Mouse (Mus musculus) hindbrain, postnatal 0 days (tissue): ENCODE results near the gene Igf1r. TPM values are rescaled to one million over a fixed set of nuclear protein-coding genes. Genes with fewer than 3 reads are reported as not detected.

ENCODE experiments used
- ATAC-seq: fragments of 200-750 bp; cut with Nextera tagmentation; 2 replicates; pipeline ENCODE4 v1.8.0; 2017; ENCODE audit warnings: mild to moderate bottlenecking, moderate TSS enrichment, moderate library complexity
- DNase-seq: peaks from one replicate; pipeline ENCODE4 v3.0.0-alpha.2; 2015; ENCODE audit warnings: low spot score
- H3K27ac ChIP-seq: fragments of 300-500 bp; sonication (generic); 2 replicates; pipeline ENCODE4 v1.5.1; 2014; ENCODE audit warnings: mild to moderate bottlenecking
- H3K27me3 ChIP-seq: fragments of 300-500 bp; sonication (generic); 2 replicates; pipeline ENCODE4 v1.6.1; 2014; ENCODE audit warnings: low read length, mixed read lengths; ENCODE audit not compliant: insufficient read depth
- H3K36me3 ChIP-seq: fragments of 300-500 bp; sonication (generic); 2 replicates; pipeline ENCODE4 v1.6.1; 2014; ENCODE audit warnings: low read length, mixed read lengths; ENCODE audit not compliant: insufficient read depth
- H3K4me1 ChIP-seq: fragments of 300-500 bp; sonication (generic); 2 replicates; pipeline ENCODE4 v1.6.1; 2014; ENCODE audit warnings: antibody characterized with exemption, low read length, mixed read lengths; ENCODE audit not compliant: insufficient read depth
- H3K4me2 ChIP-seq: fragments of 300-500 bp; sonication (generic); 2 replicates; pipeline ENCODE4 v1.6.1; 2014; ENCODE audit warnings: low read depth, mild to moderate bottlenecking, low read length, moderate library complexity, mixed read lengths
- H3K4me3 ChIP-seq: fragments of 300-500 bp; sonication (generic); 2 replicates; pipeline ENCODE4 v1.5.1; 2014; ENCODE audit warnings: low read length
- H3K9ac ChIP-seq: fragments of 300-500 bp; sonication (generic); replicated peaks from 2 replicates; pipeline ENCODE4 v1.6.1; 2014; ENCODE audit warnings: mild to moderate bottlenecking, low read length, moderate library complexity, mixed read lengths
- H3K9me3 ChIP-seq: fragments of 300-500 bp; sonication (generic); 2 replicates; pipeline ENCODE4 v1.6.1; 2016; ENCODE audit warnings: low read length, mixed read lengths
- CTCF ChIP-seq: IDR thresholded peaks from 2 replicates; pipeline ENCODE4 v1.5.1; 2016; ENCODE audit warnings: antibody characterized with exemption, control low read depth, low read depth
- WGBS: fragments of 180-500 bp; shearing (Covaris S2); extraction: QIAGEN DNeasy Blood & Tissue Kit; methylation state at CpG from one replicate; pipeline ENCODE4 v1.1.7; 2014; 5-methylcytosine and 5-hydroxymethylcytosine counted together
- polyA plus RNA-seq: library from polyadenylated mRNA; unstranded; fragments of >200 nt; fragmentation: Nextera tagmentation; extraction: Ambion mirVana; gene quantifications from 2 replicates; pipeline ENCODE4 v1.2.1, GENCODE M21; 2015
- total RNA-seq: library from RNA; depleted of rRNA; stranded (reverse); fragments of >200 nt; gene quantifications from 2 replicates; pipeline ENCODE4 v1.2.3, GENCODE M21; 2014

Gene Igf1r
- total and polyA plus RNA-seq, 2 experiments from 2014 or later = 12.1 to 36.2 TPM

- Histone ChIP-seq H3K4me3 (no peak overlapping the region), H3K4me2 (no peak overlapping the region), H3K27me3 (no peaks in the 10 kb centered on the region), H3K9ac (no peak overlapping the region), H3K9me3 (no peaks in the 10 kb centered on the region), H3K36me3 (no peaks in the 10 kb centered on the region), H3K4me1 (0 out of 2 replicates have a peak, but pooled peaks cover 8% of the 10 kb centered on the region), H3K27ac (no peak overlapping the region)
- no peak for DNase-seq
- no peak for ATAC-seq
- WGBS = 83% methylated on average over 6 of the region's 6 CpGs
- TF ChIP-seq CTCF = no peak
Observed at GRCm38 (mm10) chr7:68022188-68022587, 69.6 kb downstream of the Igf1r start.

GRCm38 (mm10) chr7:68023882-68024281 is 71.3 kb downstream of the Igf1r start:
- H3K36me3 ChIP-seq = no peaks in the 10 kb centered on the region
- no peak for DNase-seq
- no peak for ATAC-seq
- WGBS = 82% methylated on average over 4 of the region's 4 CpGs
- H3K27me3 ChIP-seq = no peaks in the 10 kb centered on the region
- no peak for TF ChIP-seq CTCF
- H3K4me2 ChIP-seq = no peak overlapping the region
- H3K27ac ChIP-seq = no peak overlapping the region
- no peak overlapping the region for H3K9ac ChIP-seq
- H3K4me1 ChIP-seq = 0 out of 2 replicates have a peak, but pooled peaks cover 8% of the 10 kb centered on the region
- no peaks in the 10 kb centered on the region for H3K9me3 ChIP-seq
- no peak overlapping the region for H3K4me3 ChIP-seq

- no peaks in the 10 kb centered on the region for H3K27me3 ChIP-seq
- H3K4me2 ChIP-seq = no peak overlapping the region
- no peak overlapping the region for H3K27ac ChIP-seq
- 0 out of 2 replicates have a peak, but pooled peaks cover 8% of the 10 kb centered on the region for H3K4me1 ChIP-seq
- no peaks in the 10 kb centered on the region for H3K36me3 ChIP-seq
- no peaks in the 10 kb centered on the region for H3K9me3 ChIP-seq
- TF ChIP-seq CTCF = no peak
- no peak overlapping the region for H3K9ac ChIP-seq
- ATAC-seq = no peak
- no peak overlapping the region for H3K4me3 ChIP-seq
- no peak for DNase-seq
- WGBS = 66% methylated on average over 4 of the region's 4 CpGs
Observed at GRCm38 (mm10) chr7:68024625-68025024, 72.0 kb downstream of the Igf1r start.

- no peak overlapping the region for H3K9ac ChIP-seq
- no peak overlapping the region for H3K27ac ChIP-seq
- H3K4me1 ChIP-seq = 0 out of 2 replicates have a peak, but pooled peaks cover 8% of the 10 kb centered on the region
- H3K4me2 ChIP-seq = no peak overlapping the region
- no peaks in the 10 kb centered on the region for H3K27me3 ChIP-seq
- TF ChIP-seq CTCF = no peak
- H3K9me3 ChIP-seq = no peaks in the 10 kb centered on the region
- ATAC-seq (no peak), DNase-seq (no peak)
- WGBS = 25% methylated on average over 3 of the region's 3 CpGs
- no peak overlapping the region for H3K4me3 ChIP-seq
- no peaks in the 10 kb centered on the region for H3K36me3 ChIP-seq
Observed at GRCm38 (mm10) chr7:68025396-68025795, 72.8 kb downstream of the Igf1r start.

- H3K4me1 ChIP-seq = peaks cover 12% of the 10 kb centered on the region
- peak; percentile 24; the same call in 1 of the 2 replicates for ATAC-seq
- H3K27ac ChIP-seq = no peak overlapping the region
- H3K9ac ChIP-seq = no peak overlapping the region
- WGBS = 48% methylated on average over 9 of the region's 9 CpGs
- no peaks in the 10 kb centered on the region for H3K36me3 ChIP-seq
- H3K4me2 ChIP-seq = no peak overlapping the region
- DNase-seq = no peak
- no peaks in the 10 kb centered on the region for H3K27me3 ChIP-seq
- H3K9me3 ChIP-seq = no peaks in the 10 kb centered on the region
- no peak overlapping the region for H3K4me3 ChIP-seq
- TF ChIP-seq CTCF = no peak
Observed at GRCm38 (mm10) chr7:68026076-68026475, 73.4 kb downstream of the Igf1r start.

- H3K9me3 ChIP-seq = no peaks in the 10 kb centered on the region
- H3K36me3 ChIP-seq = no peaks in the 10 kb centered on the region
- DNase-seq (no peak), ATAC-seq (no peak)
- no peak overlapping the region for H3K4me2 ChIP-seq
- peaks cover 12% of the 10 kb centered on the region for H3K4me1 ChIP-seq
- WGBS = 59% methylated on average over 4 of the region's 4 CpGs
- no peak overlapping the region for H3K27ac ChIP-seq
- H3K4me3 ChIP-seq = no peak overlapping the region
- no peak overlapping the region for H3K9ac ChIP-seq
- no peak for TF ChIP-seq CTCF
- no peaks in the 10 kb centered on the region for H3K27me3 ChIP-seq
Observed at GRCm38 (mm10) chr7:68028167-68028566, 75.5 kb downstream of the Igf1r start.

GRCm38 (mm10) chr7:68030846-68031245 is 78.2 kb downstream of the Igf1r start:
- 24% methylated on average over 9 of the region's 9 CpGs for WGBS
- Histone ChIP-seq H3K36me3 (no peaks in the 10 kb centered on the region), H3K27ac (no peak overlapping the region), H3K27me3 (no peaks in the 10 kb centered on the region), H3K4me3 (no peak overlapping the region), H3K9me3 (no peaks in the 10 kb centered on the region), H3K4me2 (0 out of 2 replicates have a peak overlapping the region, but pooled peaks have one; percentile 26), H3K4me1 (peaks cover 8% of the 10 kb centered on the region), H3K9ac (no peak overlapping the region)
- ATAC-seq (peak; percentile 63; the same call in 1 of the 2 replicates), DNase-seq (peak; percentile 59)
- no peak for TF ChIP-seq CTCF
